Mouse (Mus musculus) forelimb bud, embryonic 11.5 days (tissue): ENCODE results near the gene Zfand6.

ENCODE experiments used
- DNase-seq: peaks from one replicate; pipeline ENCODE4 v3.0.0-alpha.2; 2012; ENCODE audit warnings: low read depth, low spot score

The Zfand6 gene

GRCm38 (mm10) chr7:84689251-84690100, at the start of gene Zfand6:
Gene Zfand6, minus strand, starts transcription at chr7:84689959.
- peak; percentile 97 for DNase-seq

GRCm38 (mm10) chr7:84736803-84737202, 47.0 kb upstream of the Zfand6 start:
- no peak for DNase-seq

GRCm38 (mm10) chr7:84733038-84733437, 43.3 kb upstream of the Zfand6 start:
- no peak for DNase-seq

GRCm38 (mm10) chr7:84732052-84732451, 42.3 kb upstream of the Zfand6 start:
- DNase-seq, result no peak

- DNase-seq, result no peak
These were observed 41.3 kb upstream of the Zfand6 start for GRCm38 (mm10) chr7:84731076-84731475.

GRCm38 (mm10) chr7:84722804-84723459, 33.2 kb upstream of the Zfand6 start:
- DNase-seq, result no peak

GRCm38 (mm10) chr7:84710287-84710958, 20.7 kb upstream of the Zfand6 start:
- no peak for DNase-seq

GRCm38 (mm10) chr7:84706877-84707276, 17.1 kb upstream of the Zfand6 start:
- DNase-seq, result no peak

- DNase-seq, result no peak
These were observed 346 bp upstream of the Zfand6 start for GRCm38 (mm10) chr7:84690101-84690509.

- no peak for DNase-seq
These were observed 1.8 kb downstream of the Zfand6 start for GRCm38 (mm10) chr7:84687653-84688580.

- no peak for DNase-seq
These were observed 3.4 kb downstream of the Zfand6 start for GRCm38 (mm10) chr7:84686380-84686779.

- DNase-seq, result no peak
These were observed 5.1 kb downstream of the Zfand6 start for GRCm38 (mm10) chr7:84684675-84685074.

GRCm38 (mm10) chr7:84681558-84681957, 8.2 kb downstream of the Zfand6 start:
- no peak for DNase-seq

- DNase-seq, result no peak
These were observed 8.8 kb downstream of the Zfand6 start for GRCm38 (mm10) chr7:84680931-84681330.

- no peak for DNase-seq
These were observed 9.7 kb downstream of the Zfand6 start for GRCm38 (mm10) chr7:84680092-84680491.

- DNase-seq, result peak; percentile 86
These were observed 10.5 kb downstream of the Zfand6 start for GRCm38 (mm10) chr7:84679264-84679663.

GRCm38 (mm10) chr7:84673103-84673502, 16.7 kb downstream of the Zfand6 start:
- DNase-seq, result no peak

GRCm38 (mm10) chr7:84669554-84670152, 20.1 kb downstream of the Zfand6 start:
- DNase-seq, result no peak

- no peak for DNase-seq
These were observed 21.8 kb downstream of the Zfand6 start for GRCm38 (mm10) chr7:84667946-84668345.

- DNase-seq, result no peak
These were observed 37.0 kb downstream of the Zfand6 start for GRCm38 (mm10) chr7:84652740-84653139.

GRCm38 (mm10) chr7:84651987-84652321, 37.8 kb downstream of the Zfand6 start:
- DNase-seq, result no peak
